Mouse (Mus musculus) embryo, embryonic 10.5 days (tissue): ENCODE measurements at regions not wholly inside any gene's neighbourhood (a gene's known extent, or its start where the extent isn't known, plus 50 kb on each side); places are given as distances from the start of the nearest gene placed in this dataset.

Experiments
- DNase-seq: peaks from one replicate; pipeline ENCODE4 v3.0.0-alpha.2; 2015; ENCODE audit warnings: low spot score

DNA sequence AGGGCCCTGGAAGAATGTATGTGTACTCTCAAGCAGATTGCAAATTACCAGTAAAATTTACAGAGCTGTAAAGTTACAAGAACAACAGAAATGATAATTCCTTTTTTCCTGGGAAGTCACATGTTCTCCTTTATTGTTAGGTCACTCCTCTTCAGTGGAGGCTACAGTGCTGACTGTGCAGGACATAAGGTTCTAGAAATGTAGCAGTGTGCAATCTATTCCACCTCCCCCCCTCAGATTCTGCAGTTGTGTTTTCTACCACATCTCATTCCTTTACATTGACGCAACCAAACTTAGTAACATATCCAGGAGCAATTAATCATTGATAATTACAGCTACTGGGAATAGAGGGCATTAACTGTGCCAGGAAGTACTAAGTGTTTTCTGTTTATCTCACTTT is 385.3 kb upstream of the Tnc start:
- no peak for DNase-seq

DNA sequence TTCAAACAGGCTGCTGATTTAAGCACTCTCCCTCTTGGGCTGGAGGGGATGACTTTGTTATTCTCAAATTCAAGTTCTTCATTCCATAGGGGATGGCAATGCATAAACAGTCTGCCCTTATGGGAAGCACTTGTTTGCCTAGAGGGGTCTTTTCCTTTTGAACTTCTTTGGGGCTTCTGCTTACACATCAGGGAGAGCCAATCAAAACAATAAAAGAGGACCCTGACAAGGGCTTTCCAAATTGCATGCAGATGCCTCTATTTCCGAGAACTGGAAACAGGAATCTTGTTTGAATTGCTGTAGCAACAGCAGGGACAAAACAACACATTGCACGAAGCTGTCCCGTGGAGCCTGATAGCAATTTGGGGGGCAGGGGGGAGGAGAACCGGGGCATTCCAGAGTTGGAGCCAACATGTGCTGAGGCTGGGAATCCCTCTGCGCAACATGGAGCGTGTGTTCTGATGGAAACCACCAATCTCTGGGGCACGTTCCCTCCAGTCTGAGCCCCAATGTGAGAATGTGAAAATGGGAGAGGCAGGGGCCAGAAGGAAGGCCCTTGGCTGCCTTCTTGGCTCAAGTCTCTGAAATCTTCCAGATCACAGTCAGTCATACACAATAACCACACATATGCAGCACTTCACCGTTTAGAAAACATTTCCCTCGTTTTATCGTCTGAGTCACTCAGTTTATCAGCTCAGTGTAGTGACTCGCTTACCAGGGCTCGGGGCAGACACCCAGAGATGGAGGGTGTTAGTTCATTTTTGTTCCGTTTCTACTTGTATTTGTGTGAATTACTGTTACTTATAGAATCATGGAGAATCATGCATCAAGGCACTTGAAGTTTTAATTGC is 391.2 kb upstream of the Tnc start:
- peak; percentile 67 for DNase-seq

DNA sequence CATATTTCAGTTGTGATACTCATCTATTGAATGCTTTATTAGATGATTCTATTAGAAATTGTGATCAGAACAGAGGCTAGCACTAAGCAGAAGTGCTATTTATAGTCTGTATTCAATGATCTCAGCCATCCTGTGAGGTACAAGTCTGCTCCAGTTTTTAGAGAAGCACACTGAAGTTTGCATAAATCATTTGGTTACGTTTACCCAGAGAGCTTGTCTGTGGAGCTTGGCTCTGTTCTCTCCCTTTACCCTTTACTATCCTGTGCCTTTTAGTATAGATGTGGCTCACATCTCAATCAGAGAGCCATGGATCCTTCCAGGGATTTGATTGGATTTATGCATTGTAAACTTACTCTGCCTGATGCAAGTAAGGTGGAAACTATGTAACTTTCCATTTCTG is 404.6 kb upstream of the Tnc start:
- no peak for DNase-seq

DNA sequence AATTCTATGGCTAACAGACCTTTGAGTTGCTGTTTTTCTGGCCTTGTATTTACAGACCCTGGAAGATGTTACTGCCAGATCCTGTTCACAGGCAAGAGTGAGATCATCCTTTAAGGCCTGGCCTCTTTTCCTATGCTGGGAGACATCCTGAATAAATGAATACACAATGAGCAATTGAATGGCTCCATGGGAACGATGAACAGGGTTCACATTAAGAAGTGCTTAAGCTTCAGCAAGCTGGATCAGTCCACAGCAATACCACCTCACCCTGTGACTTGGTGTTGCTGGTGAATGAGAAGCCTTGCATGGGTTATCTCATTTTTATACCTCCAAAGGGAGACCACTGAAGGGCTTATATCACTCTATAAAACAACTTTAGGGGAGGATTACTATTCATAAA is 405.1 kb upstream of the Tnc start:
- DNase-seq, result no peak

DNA sequence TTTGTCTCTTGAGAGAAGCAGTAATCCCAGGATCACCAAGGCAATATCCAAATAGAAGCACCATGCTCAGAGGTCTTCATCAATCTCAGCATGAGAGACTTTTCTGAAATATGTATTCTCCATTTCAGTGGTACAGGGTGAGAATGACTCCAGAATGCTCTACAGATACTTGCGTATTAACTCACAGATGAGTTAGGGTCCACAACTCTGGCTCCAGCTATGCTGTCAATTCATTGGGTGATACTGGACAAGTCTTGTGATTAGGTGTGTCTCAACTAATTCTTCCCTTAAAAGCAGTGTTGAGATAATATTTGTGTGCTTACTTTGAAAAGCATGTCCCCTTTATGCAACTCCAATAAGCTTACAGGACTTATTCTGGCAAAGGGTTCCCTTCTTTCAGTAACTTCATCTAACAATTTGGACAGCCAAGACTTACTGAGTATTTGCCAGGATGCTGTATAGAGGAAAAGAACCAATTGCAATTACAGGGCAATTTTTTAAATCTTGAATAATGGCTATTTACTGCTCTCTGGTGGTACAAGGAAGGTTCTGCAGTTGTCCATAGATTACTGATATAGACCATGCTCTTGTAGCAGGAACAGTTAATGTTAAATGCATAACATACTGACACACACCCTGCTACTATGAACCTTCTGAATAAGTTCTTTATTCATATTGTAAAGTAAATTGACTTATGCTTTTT is 445.6 kb upstream of the Tnc start:
- peak; percentile 66 for DNase-seq

DNA sequence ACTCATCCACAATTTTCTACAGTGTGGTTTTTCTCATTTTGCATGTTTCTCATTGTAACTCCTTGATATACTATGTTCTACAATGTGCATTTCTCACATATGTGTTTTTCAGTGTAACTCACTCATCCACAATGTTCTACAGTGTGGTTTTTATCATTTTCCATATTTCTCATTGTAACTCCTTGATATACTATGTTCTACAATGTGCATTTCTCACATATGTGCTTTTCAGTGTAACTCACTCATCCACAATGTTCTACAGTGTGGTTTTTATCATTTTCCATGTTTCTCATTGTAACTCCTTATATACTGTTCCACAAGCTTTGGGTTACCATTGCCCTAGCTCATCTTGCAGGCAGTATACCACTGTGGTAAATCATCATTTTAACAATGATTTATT is 450.9 kb upstream of the Tnc start:
- DNase-seq, result peak; percentile 23

DNA sequence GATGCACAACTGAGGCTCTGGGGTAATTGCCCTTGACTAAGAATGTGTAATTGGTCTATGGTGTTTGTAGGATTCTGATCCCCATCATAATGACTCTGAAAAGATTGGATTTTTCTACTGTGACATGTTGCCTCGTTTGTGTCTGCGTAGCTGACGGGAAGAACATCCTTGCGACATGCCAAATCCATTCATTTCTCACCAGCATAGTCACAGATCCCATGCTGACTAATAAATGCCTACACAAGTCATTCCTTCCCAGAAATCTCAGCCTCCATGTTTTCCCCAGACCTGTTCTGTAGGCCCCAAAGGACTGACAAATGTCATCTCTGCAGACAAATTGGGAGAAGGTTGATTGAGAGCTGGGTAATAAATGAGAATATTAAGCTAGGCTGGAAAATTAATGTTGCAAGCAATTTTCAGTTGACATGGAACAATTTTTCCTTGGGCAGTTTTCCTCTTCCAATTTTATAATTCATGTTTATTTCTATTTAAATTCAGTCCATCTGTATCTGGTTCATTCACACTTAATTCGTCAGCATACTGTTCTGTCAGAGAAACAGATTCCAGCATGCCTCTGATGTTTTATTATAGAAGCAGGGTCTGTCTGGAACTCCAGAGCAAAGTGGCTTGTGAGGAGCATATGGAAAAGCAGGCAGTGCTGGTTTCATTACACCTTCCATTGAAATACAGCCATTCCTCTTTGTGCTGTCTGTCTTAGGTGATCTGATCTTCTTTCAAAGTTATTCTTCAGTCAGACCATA is 454.0 kb upstream of the Tnc start:
- DNase-seq, result no peak

DNA sequence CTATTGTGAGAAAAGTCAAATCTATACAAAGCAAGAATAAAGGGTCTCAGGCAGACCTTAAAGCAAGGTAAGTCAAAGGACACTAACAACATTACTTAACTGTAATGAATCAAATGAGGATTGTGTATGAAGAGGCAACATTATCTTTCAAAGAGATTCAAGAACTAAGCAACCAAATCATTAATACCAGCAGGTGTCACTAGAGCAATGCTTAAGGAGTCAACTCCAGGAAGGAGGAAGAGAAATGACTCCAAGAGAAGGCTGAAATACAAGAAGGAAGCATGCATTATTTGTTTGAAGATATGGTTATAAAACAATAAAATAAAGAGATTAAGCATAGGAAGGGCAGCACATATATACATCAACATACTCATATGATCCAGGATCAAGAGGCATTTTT is 475.1 kb upstream of the Tnc start:
- peak; percentile 71 for DNase-seq

DNA sequence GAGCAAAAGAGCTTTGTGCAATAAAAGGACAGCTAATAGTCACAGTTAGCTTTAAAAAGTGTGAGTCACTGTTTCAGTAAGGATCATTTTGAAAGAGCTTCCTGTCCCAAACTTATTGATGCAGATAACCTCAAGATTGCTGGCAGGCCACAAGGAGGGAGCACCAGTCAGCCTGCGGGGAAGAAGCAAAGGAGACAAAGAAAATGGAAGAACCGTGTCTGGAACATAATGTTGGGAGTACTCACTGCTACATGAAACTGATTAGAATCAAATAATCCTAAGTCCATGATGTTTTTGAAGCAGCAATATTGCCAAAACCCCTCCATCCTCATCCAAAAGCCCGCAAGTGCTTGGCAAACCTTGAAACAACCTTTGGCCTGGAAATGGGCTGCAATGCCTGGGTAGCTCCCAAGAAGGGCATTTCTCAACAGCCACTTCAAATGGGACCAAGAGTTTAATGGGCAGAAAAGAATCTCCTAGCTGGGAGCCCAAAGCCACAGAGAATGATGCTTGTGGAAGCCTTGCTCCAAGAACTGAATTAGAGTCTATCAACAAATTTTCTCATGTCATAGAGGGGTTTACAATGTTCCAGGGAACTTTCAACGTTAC is 481.0 kb upstream of the Tnc start:
- DNase-seq, result no peak

DNA sequence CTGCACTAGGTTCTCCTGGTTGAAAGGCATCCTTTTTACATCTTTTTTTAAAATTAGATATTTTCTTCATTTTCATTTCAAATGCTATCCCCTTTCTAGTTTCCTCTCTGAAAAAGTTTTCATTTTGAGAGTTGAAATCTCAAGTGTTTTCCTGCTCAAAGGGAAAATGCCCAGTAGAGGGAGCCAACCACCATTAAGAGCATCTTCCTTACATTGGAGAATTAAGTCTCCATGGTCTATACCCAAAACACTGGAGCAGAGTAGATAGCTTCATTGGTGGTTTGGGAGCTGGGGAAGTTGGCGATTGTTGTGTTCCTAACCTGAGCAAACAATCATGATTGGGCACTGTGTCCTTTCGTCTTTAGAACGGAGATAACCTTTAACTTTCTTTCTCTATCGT is 483.8 kb upstream of the Tnc start:
- DNase-seq, result peak; percentile 76

DNA sequence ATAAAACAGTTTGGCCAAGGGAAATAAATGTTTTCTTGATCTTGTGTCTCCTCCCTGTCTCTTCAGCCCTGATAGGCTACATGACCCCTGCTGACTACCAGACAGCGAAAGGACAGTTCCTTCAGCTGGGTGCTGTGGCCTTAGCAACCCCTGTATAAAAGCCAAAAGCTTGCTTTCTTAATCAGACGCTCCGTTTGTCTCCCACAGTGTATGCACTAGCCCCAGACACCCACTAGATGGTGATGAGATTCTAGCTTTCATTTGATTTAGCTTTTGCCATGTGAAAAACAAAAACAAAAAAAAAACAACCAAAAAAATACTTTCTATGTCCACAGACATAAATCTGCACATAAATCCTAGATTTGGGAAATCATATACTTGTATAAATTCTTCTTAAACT is 486.2 kb upstream of the Tnc start:
- peak; percentile 23 for DNase-seq

DNA sequence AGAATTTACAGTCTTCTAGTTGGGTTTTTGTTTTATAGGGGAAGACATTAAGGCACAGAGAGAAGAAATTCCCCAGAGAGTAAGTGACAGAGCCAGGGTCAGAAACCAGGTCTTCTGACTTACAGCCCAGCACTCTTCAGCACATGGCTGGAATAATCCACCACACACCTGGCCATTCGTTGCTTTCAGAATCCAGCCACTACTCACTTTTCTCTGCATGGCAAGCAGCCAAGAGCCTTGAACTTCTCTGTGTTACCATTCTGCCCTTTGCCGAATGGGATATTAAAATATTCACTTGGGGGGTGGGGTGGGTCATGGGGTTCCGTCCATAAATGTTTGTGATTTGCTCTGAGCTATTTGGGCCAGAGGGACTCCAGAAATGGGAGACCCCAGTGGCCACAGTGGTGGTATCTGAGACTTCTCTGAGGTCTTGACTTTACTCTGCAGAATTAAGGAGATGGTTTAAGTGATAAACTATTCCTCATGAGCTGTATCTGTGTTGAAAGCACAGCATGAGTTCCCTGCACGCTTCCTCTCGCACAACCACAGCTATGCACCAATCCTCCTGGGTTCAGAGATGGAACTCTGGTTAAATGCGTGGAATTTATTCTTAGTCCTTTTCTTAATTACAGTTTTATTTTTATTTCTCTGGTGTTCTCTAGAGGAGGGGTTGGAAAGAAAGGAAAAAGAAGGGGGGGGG is 488.9 kb upstream of the Tnc start:
- no peak for DNase-seq

DNA sequence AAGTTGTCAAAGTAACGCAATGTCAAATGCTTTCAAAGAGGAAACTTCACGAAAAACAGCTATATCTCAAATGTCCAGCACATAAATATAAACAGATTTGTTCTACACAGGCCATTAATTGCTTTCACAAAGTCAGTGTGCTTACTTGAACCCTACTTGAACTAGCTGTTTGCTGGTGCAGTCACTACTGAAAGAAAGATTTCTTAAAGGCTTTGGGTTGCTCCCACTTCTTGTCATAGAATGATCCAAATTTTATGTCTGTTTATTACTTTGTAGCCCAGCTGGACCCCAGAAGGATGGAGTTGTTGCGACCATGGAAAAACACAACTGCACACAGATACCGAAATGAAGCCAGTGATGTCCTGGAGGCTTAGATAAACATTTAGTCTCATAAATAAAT is 491.2 kb upstream of the Tnc start:
- no peak for DNase-seq

DNA sequence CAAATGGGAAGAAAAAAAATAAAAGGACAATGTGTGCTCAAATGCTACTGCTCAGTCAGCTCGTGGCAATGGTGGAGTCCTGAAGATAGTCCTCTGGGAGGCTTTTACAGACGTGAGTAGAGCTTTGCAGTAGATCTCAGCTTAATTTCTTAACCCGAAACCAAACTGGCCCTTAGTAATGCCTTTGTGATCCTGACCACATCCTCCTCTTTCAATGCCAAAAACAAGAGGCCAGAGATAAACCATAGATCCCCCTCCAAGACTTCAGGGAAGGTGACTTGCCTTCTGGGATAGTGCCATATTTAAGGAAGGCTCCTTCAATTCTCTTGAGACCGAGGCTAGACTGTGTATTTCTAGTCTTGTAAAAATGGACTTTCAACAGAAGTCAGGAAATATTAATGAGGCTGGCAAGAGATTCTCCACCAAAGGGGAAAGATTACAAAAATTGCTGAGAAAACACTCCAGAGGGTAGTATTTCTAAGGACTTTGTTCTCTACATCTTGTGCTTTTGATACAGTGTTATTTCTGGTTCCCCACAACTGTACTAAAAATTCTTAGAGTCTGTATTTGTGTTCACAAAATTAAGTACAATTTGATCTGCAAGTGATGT is 497.9 kb upstream of the Tnc start:
- no peak for DNase-seq

DNA sequence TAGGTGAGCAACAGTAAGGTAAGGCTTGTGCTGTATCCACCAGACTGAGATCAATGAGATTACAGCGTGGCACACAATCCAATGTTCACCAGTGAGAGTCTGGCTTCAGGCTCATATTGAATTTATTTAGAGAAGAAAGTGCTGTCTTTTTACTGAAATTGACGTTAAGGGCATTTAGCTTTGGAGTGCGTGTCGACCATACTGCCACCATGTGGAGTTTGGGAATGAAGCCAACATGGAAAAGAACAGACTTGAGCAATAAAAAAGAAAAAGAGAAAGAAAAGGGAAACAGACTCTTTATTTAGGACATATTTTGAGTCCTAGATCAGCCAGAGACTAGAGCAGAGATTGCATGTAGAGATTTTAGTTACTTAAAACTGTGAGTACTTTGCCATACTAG is 499.6 kb upstream of the Tnc start:
- no peak for DNase-seq

DNA sequence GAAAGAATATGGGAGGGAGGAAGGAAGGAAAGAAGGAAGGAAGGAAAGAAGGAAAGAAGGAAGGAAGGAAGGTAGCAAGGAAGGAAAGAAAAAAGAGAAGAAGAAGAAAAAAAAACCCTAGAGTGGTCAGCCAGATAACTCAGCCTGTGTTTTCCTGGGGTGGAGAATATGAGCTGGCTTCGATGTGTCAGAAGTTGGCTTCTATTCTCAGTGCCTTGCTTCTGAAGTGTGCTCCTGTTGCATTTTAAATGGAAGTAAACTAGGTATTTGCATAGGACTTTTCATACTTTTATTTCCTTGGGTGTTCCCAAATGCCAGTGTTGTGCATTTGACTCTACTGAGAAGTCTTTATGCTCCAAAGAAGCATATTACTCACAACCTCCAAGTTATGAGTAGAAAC is 515.7 kb upstream of the Tnc start:
- no peak for DNase-seq

DNA sequence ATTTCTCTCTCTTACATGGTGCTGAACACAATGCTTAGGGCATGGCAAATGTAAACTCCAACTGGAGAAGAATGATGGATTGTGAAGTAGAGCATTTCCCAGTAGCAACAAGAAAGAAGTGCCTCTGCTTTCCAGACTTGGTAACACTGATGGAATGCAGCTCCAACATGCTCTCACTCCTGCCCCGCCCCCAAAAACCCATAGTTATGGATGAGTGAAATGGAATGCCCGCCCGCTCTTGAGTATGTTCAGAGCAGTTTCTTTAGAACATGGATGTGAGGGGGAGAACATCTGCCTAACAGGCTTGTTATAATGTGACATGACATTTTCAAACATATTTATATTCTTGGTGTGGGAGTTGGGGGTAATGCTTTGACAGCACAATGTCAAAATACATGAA is 517.2 kb upstream of the Tnc start:
- no peak for DNase-seq

DNA sequence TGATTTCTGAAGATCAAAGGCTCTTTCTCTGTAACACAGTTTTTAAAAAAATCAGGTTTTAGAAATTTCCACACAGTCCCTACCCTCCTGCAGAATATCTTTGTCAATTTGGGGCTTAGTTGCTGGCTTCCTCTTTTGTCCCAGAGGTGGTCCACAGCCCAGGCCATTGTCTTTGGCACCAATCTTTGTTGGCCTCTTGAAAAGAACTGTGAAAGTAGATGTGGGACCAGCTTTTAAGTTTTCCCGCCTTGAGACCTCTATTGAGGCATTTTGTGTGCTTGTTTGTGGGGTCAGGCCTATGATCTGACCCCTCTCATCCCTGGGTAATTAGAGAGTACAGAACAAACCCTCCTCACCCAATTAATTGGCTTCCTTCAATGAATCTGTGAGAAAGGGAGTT is 523.9 kb upstream of the Tnc start:
- peak; percentile 8 for DNase-seq

DNA sequence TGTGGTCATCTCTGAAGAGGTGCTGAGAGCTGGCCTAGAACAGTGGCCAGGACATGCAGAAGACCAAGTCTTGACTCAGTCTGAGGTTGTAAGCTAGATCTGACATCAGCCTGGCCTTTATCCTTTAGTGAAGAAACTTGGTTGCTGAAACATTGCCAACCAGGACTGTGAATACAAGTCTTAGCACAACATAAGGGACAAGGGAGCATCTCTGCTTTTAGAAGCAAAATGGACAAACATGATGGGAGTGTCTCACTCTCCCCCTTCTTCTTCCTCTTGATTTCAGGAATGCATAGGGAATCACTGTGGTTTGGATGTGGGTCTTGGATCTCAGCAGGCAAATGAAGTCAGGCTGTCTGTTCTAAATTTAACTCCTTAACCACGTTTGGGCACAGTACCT is 529.1 kb upstream of the Tnc start:
- no peak for DNase-seq

DNA sequence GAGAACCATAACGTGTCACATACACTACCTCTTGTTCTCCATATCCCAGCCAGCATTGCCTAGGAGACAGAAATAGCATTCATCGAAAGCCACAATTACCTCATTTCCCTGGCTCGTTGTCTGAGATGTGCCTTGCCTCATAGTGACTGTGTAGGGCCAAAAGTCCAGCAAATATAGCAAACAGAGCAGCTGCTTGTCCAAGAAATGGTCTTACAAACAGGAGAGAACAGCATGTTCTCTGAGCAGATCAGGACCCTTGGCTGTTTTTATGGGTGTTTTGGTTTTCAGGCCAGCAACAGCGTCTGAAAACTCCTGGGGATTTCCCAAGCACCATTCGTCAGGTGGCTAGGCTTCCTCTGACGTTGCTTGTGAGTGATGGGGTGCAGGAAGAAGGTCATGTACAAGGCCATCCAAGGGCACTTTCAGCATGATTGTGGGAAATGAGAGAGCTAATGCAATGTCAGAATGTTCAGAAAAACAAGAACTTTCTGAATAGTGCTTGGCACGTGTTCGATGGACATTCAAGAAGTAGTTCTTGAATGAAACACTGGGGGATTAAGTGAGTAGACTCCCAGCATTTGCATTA is 528.9 kb upstream of the Pappa start:
- no peak for DNase-seq

DNA sequence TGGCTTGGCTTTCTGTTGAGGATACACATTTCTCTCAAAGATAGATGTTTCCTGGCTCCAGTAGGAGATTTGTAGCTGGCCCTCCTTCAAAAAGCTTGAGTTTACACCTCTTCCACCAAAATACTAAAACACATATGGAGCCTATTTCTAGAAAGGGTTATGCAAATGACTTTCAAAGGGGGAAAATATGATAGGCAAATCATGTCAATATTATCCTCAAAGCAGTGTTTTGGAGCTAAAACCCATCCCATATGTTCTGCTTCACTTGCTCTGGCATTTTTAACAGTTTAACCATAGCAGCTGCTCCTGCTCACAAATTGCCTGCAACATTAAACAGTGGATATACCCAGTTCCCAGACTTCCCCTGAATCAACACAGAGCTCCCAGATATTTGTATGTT is 525.5 kb upstream of the Pappa start:
- DNase-seq, result no peak
